Mouse (Mus musculus) liver, embryonic 14.5 days (tissue): ENCODE measurements at regions not wholly inside any gene's neighbourhood (a gene's known extent, or its start where the extent isn't known, plus 50 kb on each side); places are given as distances from the start of the nearest gene placed in this dataset.

Source experiments
- CTCF ChIP-seq: IDR thresholded peaks from 2 replicates; pipeline ENCODE4 v1.5.1; 2016; ENCODE audit warnings: antibody characterized with exemption, low read depth, control low read depth
- EP300 ChIP-seq: IDR thresholded peaks from 2 replicates; pipeline ENCODE4 v1.6.1; 2016; ENCODE audit warnings: antibody characterized with exemption, low read depth

DNA sequence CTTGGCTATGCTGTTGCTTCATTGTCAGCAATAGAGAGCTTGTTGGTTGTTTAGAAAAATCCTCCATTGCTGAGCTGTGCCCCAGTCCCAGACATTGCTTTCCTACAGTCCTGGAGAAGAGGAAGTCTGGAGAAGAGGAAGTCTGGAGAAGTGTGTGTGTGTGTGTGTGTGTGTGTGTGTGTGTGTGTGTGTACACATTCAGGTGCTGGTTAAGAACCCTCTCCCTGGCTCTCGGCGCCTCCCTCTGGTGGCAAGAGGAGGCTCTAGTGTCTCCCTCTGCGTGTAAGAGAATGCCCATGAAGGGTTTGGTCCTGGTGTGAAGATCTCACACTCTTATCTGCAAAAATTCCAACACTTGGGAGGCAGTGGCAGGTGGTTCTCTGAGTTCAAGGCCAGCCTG lies 51.2 kb upstream of the Zfp423 start:
- TF ChIP-seq CTCF = peak; percentile 53
- TF ChIP-seq EP300 = no peak
